Mouse (Mus musculus) heart, postnatal 0 days (tissue): ENCODE measurements around the gene Nedd4.

Source experiments
- CTCF ChIP-seq: IDR thresholded peaks from 2 replicates; pipeline ENCODE4 v1.5.1; 2016; ENCODE audit warnings: antibody characterized with exemption, control low read depth, low read depth
- EP300 ChIP-seq: IDR thresholded peaks from 2 replicates; pipeline ENCODE4 v1.6.1; 2016; ENCODE audit warnings: antibody characterized with exemption, low read depth

DNA sequence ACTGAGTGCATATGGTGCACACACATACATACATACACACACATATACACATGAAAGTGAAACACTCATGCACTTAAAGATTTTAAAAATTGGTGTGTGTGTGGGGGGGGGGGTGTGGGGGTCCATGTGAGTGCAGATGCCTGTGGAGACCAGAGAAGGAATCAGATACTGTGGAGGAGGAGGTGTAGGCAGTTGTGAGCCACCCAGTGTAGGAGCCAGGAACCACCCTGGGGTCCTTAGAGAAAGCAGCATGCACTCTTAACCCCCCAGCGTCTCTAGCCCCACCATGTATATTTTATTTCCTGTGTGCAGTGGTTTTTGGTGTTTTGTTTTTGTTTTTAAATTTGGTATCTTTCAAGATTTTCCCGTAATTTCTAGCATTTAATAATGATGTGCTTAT lies 45.9 kb downstream of the Nedd4 start:
- TF ChIP-seq CTCF (no peak), EP300 (no peak)
